Mouse (Mus musculus): ENCODE measurements around the gene Bicra. TPM values are rescaled to one million over a fixed set of nuclear protein-coding genes. Genes with fewer than 3 reads are reported as not detected.
A peak's percentile ranks its signal among the peaks of the same experiment; 100 is the strongest.

Bicra gene
- total and polyA plus RNA-seq, 3 experiments = 0.32 to 10.2 (median 2.2) TPM

- H3K4me3 ChIP-seq (replicated peaks in 1 of 3; ENCODE audit: low read depth in 2 of 3, low read length in 2 of 3, poor library complexity in 1 of 3) = peak overlapping the region; percentile 79 to 88 (median 87)
- no peaks in the 10 kb centered on the region for H3K9me3 ChIP-seq (replicated peaks; ENCODE audit: low read length)
- peak overlapping the region; percentile 99 for H3K9ac ChIP-seq (ENCODE audit: insufficient read depth, low read depth)
- peak; percentile 89 for TF ChIP-seq BHLHE40 (IDR thresholded peaks at IDR 0.05; ENCODE audit: low read depth, low read length)
- peak; percentile 69; the same call in 1 of the 2 replicates for TF ChIP-seq MAZ (IDR thresholded peaks at IDR 0.05; ENCODE audit: low read depth, low read length)
- peak; percentile 73; the same call in 1 of the 2 replicates for TF ChIP-seq MEF2A (IDR thresholded peaks at IDR 0.05; ENCODE audit: borderline replicate concordance, low read depth, low read length)
- TF ChIP-seq ETS1 (conservative IDR thresholded peaks at IDR 0.05; ENCODE audit: low read depth, low read length) = peak; percentile 75
- TF ChIP-seq MAFK (IDR thresholded peaks at IDR 0.05; ENCODE audit: insufficient replicate concordance, low read length) = no peak
- 0 out of 2 replicates have a peak, but pooled peaks have one; percentile 3 for TF ChIP-seq KAT2A (IDR thresholded peaks at IDR 0.05; ENCODE audit: insufficient replicate concordance, low read length)
- TF ChIP-seq ELF1 (IDR thresholded peaks at IDR 0.05; ENCODE audit: low read depth, low read length) = peak; percentile 81
- no peak for TF ChIP-seq POLR2AphosphoS2 (IDR thresholded peaks at IDR 0.05; ENCODE audit: low read depth, low read length)
- dilution Hi-C loops (cut with MboI; ENCODE audit: extremely low pct_ligation_motif_present, extremely low pct_unique_long_range_greater_than_20kb, low sequenced_read_pairs) = no loop called here
- no peaks in the 10 kb centered on the region for H3K27me3 ChIP-seq (replicated peaks)
- H3K36me3 ChIP-seq (replicated peaks in 1 of 2; ENCODE audit: control insufficient read depth in 1 of 2, insufficient read depth in 1 of 2, low read length in 1 of 2) = peaks cover 6 to 18% of the 10 kb centered on the region in 2 experiments
- peak; percentile 91 for DNase-seq (ENCODE audit: extremely low read depth)
- peaks cover 23 to 60% of the 10 kb centered on the region in 2 experiments for H3K4me1 ChIP-seq (ENCODE audit: control insufficient read depth in 1 of 2, insufficient read depth in 2 of 2)
- H3K27ac ChIP-seq (ENCODE audit: insufficient read depth, low read depth) = peak overlapping the region; percentile 84
- in situ Hi-C loops (cut with MboI; ENCODE audit: low pct_ligation_motif_present, low pct_unique_long_range_greater_than_20kb, low sequenced_read_pairs) = loop anchor here (5.0 kb wide), 1 partner anchor 64 kb away; no protein-coding TSS in a partner anchor
- H3K4me2 ChIP-seq (ENCODE audit: insufficient read depth, low read depth, poor library complexity, severe bottlenecking) = peak overlapping the region; percentile 71
- H3K79me2 ChIP-seq (replicated peaks; ENCODE audit: control insufficient read depth, extremely low read depth, insufficient read depth, poor library complexity, severe bottlenecking) = peaks cover 66% of the 10 kb centered on the region
These were observed 1.6 kb downstream of the Bicra start for GRCm38 (mm10) chr7:16046101-16046480.

GRCm38 (mm10) chr7:16045538-16045937, 2.2 kb downstream of the Bicra start:
- in situ Hi-C loops (cut with MboI; ENCODE audit: low pct_ligation_motif_present, low pct_unique_long_range_greater_than_20kb, low sequenced_read_pairs) (loop anchor here (5.0 kb wide), 1 partner anchor 63 kb away; no protein-coding TSS in a partner anchor), dilution Hi-C loops (cut with MboI; ENCODE audit: extremely low pct_ligation_motif_present, extremely low pct_unique_long_range_greater_than_20kb, low sequenced_read_pairs) (no loop called here)
- Histone ChIP-seq H3K9me3 (replicated peaks; ENCODE audit: low read length) (no peaks in the 10 kb centered on the region), H3K36me3 (replicated peaks in 1 of 2; ENCODE audit: control insufficient read depth in 1 of 2, insufficient read depth in 1 of 2, low read length in 1 of 2) (peaks cover 6 to 19% of the 10 kb centered on the region in 2 experiments), H3K4me1 (ENCODE audit: control insufficient read depth in 1 of 2, insufficient read depth in 2 of 2) (peaks cover 22 to 60% of the 10 kb centered on the region in 2 experiments), H3K27me3 (replicated peaks) (no peaks in the 10 kb centered on the region), H3K9ac (ENCODE audit: insufficient read depth, low read depth) (0 out of 2 replicates have a peak overlapping the region, but pooled peaks have one; percentile 11), H3K27ac (ENCODE audit: insufficient read depth, low read depth) (peak overlapping the region; percentile 61), H3K4me3 (replicated peaks in 1 of 3; ENCODE audit: low read depth in 2 of 3, low read length in 2 of 3, poor library complexity in 1 of 3) (peak overlapping the region; percentile 12 to 88 (median 79)), H3K4me2 (ENCODE audit: insufficient read depth, low read depth, poor library complexity, severe bottlenecking) (peak overlapping the region; percentile 71), H3K79me2 (replicated peaks; ENCODE audit: control insufficient read depth, extremely low read depth, insufficient read depth, poor library complexity, severe bottlenecking) (peaks cover 72% of the 10 kb centered on the region)
- no peak for DNase-seq (ENCODE audit: extremely low read depth)
- TF ChIP-seq UBTF (IDR thresholded peaks at IDR 0.05; ENCODE audit: low read depth, low read length) (no peak), IRF4 (IDR thresholded peaks at IDR 0.05; ENCODE audit: low read depth, low read length) (no peak), MYC (IDR thresholded peaks at IDR 0.05; ENCODE audit: low read depth, low read length) (no peak), JUN (IDR thresholded peaks at IDR 0.05; ENCODE audit: insufficient read depth, low read depth, low read length) (no peak), BHLHE40 (IDR thresholded peaks at IDR 0.05; ENCODE audit: low read depth, low read length) (no peak), MEF2A (IDR thresholded peaks at IDR 0.05; ENCODE audit: borderline replicate concordance, low read depth, low read length) (no peak), CHD2 (IDR thresholded peaks at IDR 0.05; ENCODE audit: low read length) (no peak), TBP (conservative IDR thresholded peaks at IDR 0.05; ENCODE audit: low read depth, low read length) (no peak), JUND (conservative IDR thresholded peaks at IDR 0.05; ENCODE audit: low read depth, low read length) (no peak), ZC3H11A (IDR thresholded peaks at IDR 0.05; ENCODE audit: low read depth, low read length) (no peak), ZKSCAN1 (IDR thresholded peaks at IDR 0.05; ENCODE audit: borderline replicate concordance, low read depth, low read length) (no peak), KAT2A (IDR thresholded peaks at IDR 0.05; ENCODE audit: insufficient replicate concordance, low read length) (no peak), GABPA (IDR thresholded peaks at IDR 0.05; ENCODE audit: insufficient replicate concordance, low read depth, low read length) (no peak), CHD1 (IDR thresholded peaks at IDR 0.05; ENCODE audit: low read depth, low read length) (no peak)
